ENCODE assay signal across 12 mouse cellular contexts in the genomic region with DNA sequence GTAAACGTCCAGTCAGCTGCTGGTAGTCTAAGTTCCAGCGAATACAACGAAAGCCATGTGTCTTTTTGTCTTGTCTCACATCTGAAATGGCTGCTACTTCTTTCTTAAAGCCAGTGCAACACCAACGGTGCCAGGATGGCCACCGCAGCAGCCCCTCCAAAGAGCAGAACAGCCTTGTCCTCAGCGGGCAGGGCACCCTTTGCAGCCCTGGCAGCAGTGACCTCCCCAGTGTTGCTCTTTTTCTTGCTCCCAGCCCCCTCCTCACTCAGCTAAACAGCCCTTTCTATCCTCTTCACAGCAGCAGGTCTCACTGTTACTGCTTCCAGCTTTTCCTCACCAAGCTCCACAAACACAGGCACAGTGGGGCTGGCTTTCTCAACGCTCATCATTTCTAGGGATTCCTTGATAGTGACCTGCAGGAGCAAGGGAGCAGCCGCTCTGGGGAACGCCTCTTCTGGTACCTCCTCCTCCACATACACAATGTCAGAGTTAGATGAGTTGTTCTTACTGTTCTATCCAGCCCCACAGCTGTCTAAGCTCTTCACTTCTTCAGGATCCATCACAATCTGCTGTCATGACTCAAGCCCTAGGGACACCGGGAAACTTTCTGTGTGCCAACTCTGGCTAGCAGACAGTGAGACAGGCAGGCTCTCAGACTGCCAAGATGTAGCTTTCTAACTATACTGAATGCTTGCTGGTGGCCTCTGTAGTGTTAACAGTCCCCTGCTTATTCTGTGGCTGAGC. TPM values are rescaled to one million over a fixed set of nuclear protein-coding genes. Genes with fewer than 3 reads are reported as not detected.
DNase-seq lines count a peak whose midpoint lies in the region; ATAC-seq and TF ChIP-seq lines count a peak whose summit lies in the region.
"Had no signal": no experiment of that assay in that cellular context is flagged by ENCODE, and none has a peak within 500 bp of the region (broad histone marks: within the 10 kb centered on the region; RNA-seq: fewer than 3 reads in every experiment).

No protein-coding gene starts in this region.

- H3K4me1 ChIP-seq in kidney, embryonic 15.5 days: peaks cover 10% of the 10 kb centered on the region
- no peaks in the 10 kb centered on the region for H3K4me1 ChIP-seq in embryonic fibroblast, embryonic 13.5 days (ENCODE audit: control insufficient read depth, insufficient read depth, low read length)

- no peaks in the 10 kb centered on the region for H3K9me3 ChIP-seq in kidney, embryonic 15.5 days (replicated peaks)

- no peak overlapping the region for H3K9ac ChIP-seq in kidney, embryonic 15.5 days

- H3K4me3 ChIP-seq in kidney, embryonic 15.5 days (replicated peaks): no peak overlapping the region
- no peak overlapping the region for H3K4me3 ChIP-seq in embryonic fibroblast, embryonic 13.5 days (ENCODE audit: insufficient read depth, low read length)
- no peak overlapping the region for H3K4me3 ChIP-seq in myocyte

- peak; percentile 68 for ATAC-seq in kidney, embryonic 15.5 days (replicated peaks; ENCODE audit: low FRiP score)

- TF ChIP-seq CTCF in embryonic fibroblast, embryonic 13.5 days (IDR thresholded peaks at IDR 0.05; ENCODE audit: borderline replicate concordance, insufficient read depth, low read length): no peak

- no peaks in the 10 kb centered on the region for H3K36me3 ChIP-seq in kidney, embryonic 15.5 days
- no peaks in the 10 kb centered on the region for H3K36me3 ChIP-seq in myocyte (ENCODE audit: control insufficient read depth, insufficient read depth)

- peak overlapping the region; percentile 79 for H3K27ac ChIP-seq in kidney, embryonic 15.5 days
- peak overlapping the region; percentile 40; the same call in 1 of the 2 replicates for H3K27ac ChIP-seq in embryonic fibroblast, embryonic 13.5 days (ENCODE audit: insufficient read depth, low read length)

- no peaks in the 10 kb centered on the region for H3K79me2 ChIP-seq in myocyte (ENCODE audit: control insufficient read depth, insufficient read depth)

- H3K4me2 ChIP-seq in kidney, embryonic 15.5 days: peak overlapping the region; percentile 31; the same call in 1 of the 2 replicates
- H3K4me2 ChIP-seq in myocyte (ENCODE audit: low read depth): peak overlapping the region; percentile 35

- DNase-seq in cerebellum, postnatal 10 days: peak; percentile 40 to 56
- no peak for DNase-seq in cerebellum, adult 11 months
- DNase-seq in kidney, adult 11 months: no peak
- DNase-seq in embryo, embryonic 9.5 days (ENCODE audit: extremely low spot score): no peak
- DNase-seq in urinary bladder, postnatal 36 days (ENCODE audit: low spot score in 2 of 2): no peak
- DNase-seq: adrenal gland, adult 8-10 months; kidney, adult 18-20 months; thymus, postnatal 36 days had no signal

- 42% methylated on average over 10 of the region's 10 CpGs for WGBS in kidney, embryonic 15.5 days

- H3K27me3 ChIP-seq in kidney, embryonic 15.5 days: no peaks in the 10 kb centered on the region
- no peaks in the 10 kb centered on the region for H3K27me3 ChIP-seq in myocyte (ENCODE audit: control insufficient read depth, insufficient read depth, insufficient read length)

- H3ac ChIP-seq in myocyte (ENCODE audit: control insufficient read depth, insufficient read length): no peak overlapping the region

- no peak for TF ChIP-seq POLR2A in embryonic fibroblast, embryonic 13.5 days (IDR thresholded peaks at IDR 0.05; ENCODE audit: low read depth, low read length)
- TF ChIP-seq POLR2A in myocyte (IDR thresholded peaks at IDR 0.05; ENCODE audit: insufficient read length, low read depth): no peak

TF ChIP-seq in myocyte, 11 proteins besides CTCF, POLR2A, EP300 and RAD21:
- TF ChIP-seq USF1 (IDR thresholded peaks at IDR 0.05; ENCODE audit: low read depth) (no peak), MYOD1 (IDR thresholded peaks at IDR 0.05; ENCODE audit: control insufficient read depth in 1 of 3, insufficient read length in 2 of 3, low read depth in 2 of 3) (peak; percentile 55 to 80 (median 68)), E2F4 (IDR thresholded peaks at IDR 0.05; ENCODE audit: insufficient read depth) (no peak), CEBPB (IDR thresholded peaks at IDR 0.05; ENCODE audit: insufficient read depth, poor library complexity, severe bottlenecking) (no peak), REST (IDR thresholded peaks at IDR 0.05; ENCODE audit: insufficient read depth, insufficient read length) (no peak)

RNA-seq across cellular contexts. Expression of a gene that starts 8.9 kb away (rescaled TPM):
- 7.5 and 7.6 TPM in 2 replicates for polyA plus RNA-seq in kidney, embryonic 15.5 days (2015; fragmentation: Nextera tagmentation; extraction: Ambion mirVana)
- 3.0 and 6.1 TPM in 2 replicates for polyA plus RNA-seq in embryonic fibroblast, embryonic 13.5 days (2011; ENCODE audit: insufficient read length, low read depth, missing spikeins)
- 0.28 TPM for polyA plus RNA-seq in myocyte (2012; fragmentation: generic; extraction: Trizol)

RNA-seq across cellular contexts. Expression of a gene that starts 17.8 kb away (rescaled TPM):
- polyA plus RNA-seq in kidney, embryonic 15.5 days (2015; fragmentation: Nextera tagmentation; extraction: Ambion mirVana): 66.3 and 70.9 TPM in 2 replicates
- 513 and 827 TPM in 2 replicates for polyA plus RNA-seq in embryonic fibroblast, embryonic 13.5 days (2011; ENCODE audit: insufficient read length, low read depth, missing spikeins)
- polyA plus RNA-seq in myocyte (2012; fragmentation: generic; extraction: Trizol): 99.2 TPM

RNA-seq across cellular contexts. Expression of a gene that starts 17.9 kb away (rescaled TPM):
- polyA plus RNA-seq in kidney, embryonic 15.5 days (2015; fragmentation: Nextera tagmentation; extraction: Ambion mirVana): not detected in 2 replicates
- polyA plus RNA-seq in embryonic fibroblast, embryonic 13.5 days (2011; ENCODE audit: insufficient read length, low read depth, missing spikeins): not detected in 2 replicates
- polyA plus RNA-seq in myocyte (2012; fragmentation: generic; extraction: Trizol): 0.24 TPM
- polyA plus RNA-seq: liver, embryonic 16.5 days had no signal

RNA-seq across cellular contexts. Expression of a gene that starts 31.6 kb away (rescaled TPM):
- polyA plus RNA-seq in kidney, embryonic 15.5 days (2015; fragmentation: Nextera tagmentation; extraction: Ambion mirVana): 60.7 and 61.7 TPM in 2 replicates
- 62.2 and 70.0 TPM in 2 replicates for polyA plus RNA-seq in embryonic fibroblast, embryonic 13.5 days (2011; ENCODE audit: insufficient read length, low read depth, missing spikeins)
- 28.9 TPM for polyA plus RNA-seq in myocyte (2012; fragmentation: generic; extraction: Trizol)

RNA-seq across cellular contexts. Expression of a gene that starts 31.6 kb away (rescaled TPM):
- 308 and 323 TPM in 2 replicates for polyA plus RNA-seq in kidney, embryonic 15.5 days (2015; fragmentation: Nextera tagmentation; extraction: Ambion mirVana)
- 224 and 225 TPM in 2 replicates for polyA plus RNA-seq in embryonic fibroblast, embryonic 13.5 days (2011; ENCODE audit: insufficient read length, low read depth, missing spikeins)
- 163 TPM for polyA plus RNA-seq in myocyte (2012; fragmentation: generic; extraction: Trizol)

Comparison
In these comparisons a context has a peak if more than half of its experiments do, and no peak if none do; other contexts are left out.
1. DNase-seq: peak in cerebellum, postnatal 10 days (2 of 2); none in cerebellum, adult 11 months (single experiment), kidney, adult 11 months (single experiment), embryo, embryonic 9.5 days (single experiment) and urinary bladder, postnatal 36 days (0 of 2).